Mouse (Mus musculus) embryonic stem cell, embryonic (primary cell): ENCODE data around the gene Vtn.

ENCODE experiments used
- CTCF ChIA-PET, 4 experiments: fragments of 300-600 bp in 2 of 4; fragments of 350-600 bp in 2 of 4; sonication (Branson Sonifier 250); formaldehyde crosslinking; loops; one replicate each; lab custom pipeline; 2022; ENCODE audit warnings: inconsistent platforms in 2 of 4; lab: Charles Lee
- POLR2A ChIA-PET, 4 experiments: fragments of 300-600 bp in 2 of 4; fragments of 350-600 bp in 2 of 4; sonication (Branson Sonifier 250); formaldehyde crosslinking; loops; one replicate each; lab custom pipeline; 2022; ENCODE audit warnings: antibody characterized with exemption in 4 of 4, inconsistent platforms in 1 of 4; lab: Charles Lee

Vtn gene

DNA sequence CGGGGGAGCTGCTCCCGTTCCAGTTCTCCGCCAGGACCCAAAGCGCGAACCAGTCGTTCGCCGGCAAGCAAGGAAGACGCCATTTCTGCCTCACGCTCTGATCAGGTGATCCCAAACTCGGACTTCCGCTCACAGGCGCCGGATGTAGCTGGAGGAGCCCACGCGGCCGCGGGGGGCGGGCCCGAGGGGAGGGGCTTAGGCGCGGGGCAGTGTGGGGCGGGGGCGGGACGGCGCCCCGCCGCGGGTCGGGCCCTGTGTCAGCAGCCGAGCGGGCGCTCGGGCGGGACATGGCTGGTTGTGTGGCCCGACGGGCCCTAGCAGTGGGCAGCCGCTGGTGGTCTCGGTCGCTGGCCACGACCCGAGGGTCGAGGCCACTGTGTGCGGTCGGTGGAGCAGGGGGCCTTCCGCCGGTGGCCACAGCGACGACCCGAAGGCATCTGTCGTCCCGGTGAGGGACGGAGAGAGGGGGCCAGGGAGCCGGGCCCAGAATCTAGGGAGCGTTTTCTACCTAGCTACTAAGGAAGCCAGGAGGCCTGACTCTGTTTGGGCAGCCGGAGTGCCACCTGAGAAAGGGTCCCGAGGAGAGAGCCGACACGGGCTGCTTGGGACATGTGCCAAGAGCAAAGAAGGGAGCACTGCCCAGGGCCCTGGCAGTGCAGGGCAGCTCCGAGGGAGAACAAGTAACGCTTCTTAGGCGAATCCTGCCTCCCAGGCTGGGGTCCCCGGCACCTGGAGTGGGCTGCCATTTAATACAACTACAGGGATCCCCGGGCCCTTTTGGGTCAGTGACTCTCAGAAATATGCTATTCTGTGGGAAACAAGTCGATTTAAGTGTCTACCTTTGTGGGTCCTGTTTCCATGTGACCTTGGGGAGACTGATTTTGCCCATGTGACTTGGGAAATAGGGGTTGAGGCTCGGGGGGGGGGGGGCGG is 13.4 kb downstream of the Vtn start, which contains the start of the genes Tmem199 and Poldip2:
TSS of gene Tmem199 (minus strand) at position 148 of the 933 bp plus-strand sequence.
TSS of gene Poldip2 (plus strand) at position 169 of the 933 bp plus-strand sequence.
- CTCF ChIA-PET: interaction anchor here in 3 of 4 experiments (0.6 to 1.4 kb wide), 7 partner anchors 50 to 440 kb away, joined by 3 to 6 read pairs (median 3); no protein-coding TSS in a partner anchor
- POLR2A ChIA-PET: interaction anchor here (0.5 to 1.7 kb wide), 79 partner anchors 9 to 1462 kb away, joined by 3 to 76 read pairs (median 5); partner anchors contain the start of genes Ift20 (in 3 of the 4), Sarm1 (in 3 of the 4), Tmem97 (in 3 of the 4) and Tnfaip1 (in 3 of the 4)

DNA sequence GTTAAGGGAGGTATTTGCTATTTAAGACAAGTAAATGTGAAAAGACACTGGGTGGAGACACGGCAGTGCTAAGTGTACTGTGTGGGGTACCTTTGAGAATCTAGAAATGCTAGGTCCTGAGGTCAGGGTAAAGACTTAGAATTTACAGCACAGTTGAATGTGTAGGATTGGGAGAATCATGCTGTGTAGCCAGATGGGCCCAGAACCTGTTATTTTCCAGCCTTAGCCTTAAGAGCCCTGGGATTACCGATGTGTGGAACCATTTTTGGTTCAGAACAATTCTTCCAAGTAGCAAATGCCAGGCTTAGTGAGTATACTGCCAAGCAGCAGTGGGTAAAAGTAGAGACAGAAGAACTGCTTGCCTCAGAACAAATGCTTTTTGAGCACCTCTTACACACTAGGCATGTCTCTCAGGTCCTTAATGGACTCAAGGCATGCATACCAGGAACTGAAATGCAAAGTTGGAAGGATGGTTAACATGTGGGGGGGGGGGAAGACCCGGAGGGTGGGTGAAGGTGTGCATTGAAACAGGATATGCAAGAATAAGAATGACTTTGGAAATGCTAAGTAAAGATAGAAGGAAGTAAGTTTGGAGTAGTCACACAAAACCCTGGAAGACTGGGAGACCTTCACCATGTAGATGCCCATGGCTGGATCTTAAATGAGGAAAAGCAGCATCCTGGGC is 14.4 kb downstream of the Vtn start:
- ChIA-PET POLR2A (interaction anchor here in 3 of 4 experiments (0.7 to 1.8 kb wide), 18 partner anchors 8 to 58 kb away, joined by 3 to 76 read pairs (median 7); partner anchors contain the start of genes Sarm1 (in 3 of the 3), Ift20 (in 2 of the 3), Tnfaip1 (in 2 of the 3) and Slc46a1 (in 1 of the 3)), CTCF (interaction anchor here in 2 of 4 experiments (0.7 to 1.1 kb wide), 2 partner anchors 32 to 58 kb away, joined by 3 read pairs; no protein-coding TSS in a partner anchor)

DNA sequence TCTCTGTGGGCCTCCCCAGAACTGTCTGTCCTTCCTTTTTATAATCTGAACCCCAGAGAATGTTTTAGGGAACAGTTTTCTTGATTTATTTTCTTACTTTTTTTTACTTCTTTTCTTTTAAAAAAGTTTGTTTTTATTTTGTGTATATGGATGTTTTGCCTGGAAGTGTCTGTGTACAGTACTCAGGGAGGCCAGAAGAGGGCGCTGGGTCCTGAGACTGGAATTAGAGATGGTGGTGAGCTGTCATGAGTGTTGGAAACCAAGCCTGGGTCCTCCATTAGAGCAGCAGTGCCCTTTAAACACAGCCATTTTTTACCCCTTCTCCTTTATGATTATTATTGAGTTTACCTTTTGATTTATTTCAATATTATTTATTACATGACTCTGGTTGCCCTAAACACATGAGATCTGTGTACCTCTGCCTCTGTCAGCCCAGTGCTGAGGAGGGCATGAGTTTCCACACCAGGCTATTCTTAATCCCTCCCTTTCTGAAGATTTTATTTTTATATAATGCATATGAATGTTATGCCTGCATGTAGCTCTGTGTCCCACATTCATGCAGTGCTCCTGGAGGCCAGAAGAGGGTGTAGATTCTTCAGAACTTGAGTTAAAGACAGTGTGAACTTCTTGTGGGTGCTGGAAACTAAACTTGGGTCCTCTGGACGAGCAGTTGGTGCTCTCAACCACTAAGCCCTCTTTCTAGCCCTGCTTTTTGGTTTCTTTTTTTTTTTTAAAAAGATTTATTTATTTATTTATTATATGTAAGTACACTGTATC is 16.8 kb downstream of the Vtn start:
- ChIA-PET CTCF (interaction anchor here (0.6 to 1.9 kb wide), 28 partner anchors 9 to 450 kb away, joined by 3 to 12 read pairs (median 4); partner anchors contain the start of genes Vtn (in 2 of the 4), Ift20 (in 1 of the 4), Sarm1 (in 1 of the 4) and Slc46a1 (in 1 of the 4)), POLR2A (interaction anchor here (0.7 to 4.5 kb wide), 15 partner anchors 9 to 774 kb away, joined by 3 to 38 read pairs (median 3); partner anchors contain the start of genes Ift20 (in 2 of the 4), Tnfaip1 (in 2 of the 4), Nlk (in 1 of the 4) and Sarm1 (in 1 of the 4))

DNA sequence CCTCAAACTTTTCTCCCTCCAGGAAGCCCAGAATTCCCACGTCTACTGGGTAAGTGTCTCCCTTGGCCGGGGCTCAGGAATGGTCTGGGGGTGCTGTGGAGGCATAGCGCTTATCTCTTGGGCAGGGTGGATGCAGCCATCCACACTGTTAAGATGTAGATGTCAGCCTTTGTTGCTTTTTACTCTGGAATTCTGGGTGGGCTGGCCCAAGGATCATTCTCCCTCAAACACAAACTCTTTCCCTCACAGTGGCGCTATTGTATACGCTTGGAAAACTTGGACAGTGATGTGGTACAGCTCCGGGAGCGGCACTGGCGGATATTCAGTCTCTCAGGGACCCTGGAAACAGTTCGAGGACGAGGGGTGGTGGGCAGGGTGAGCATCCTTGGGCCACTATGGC is 20.0 kb downstream of the Vtn start:
- POLR2A ChIA-PET: interaction anchor here in 3 of 4 experiments (0.7 to 4.5 kb wide), 9 partner anchors 7 to 158 kb away, joined by 3 to 38 read pairs (median 7); partner anchors contain the start of genes Ift20 (in 2 of the 3), Tnfaip1 (in 2 of the 3), Sarm1 (in 1 of the 3) and Slc46a1 (in 1 of the 3)
- CTCF ChIA-PET: interaction anchor here in 2 of 4 experiments (0.5 to 1.9 kb wide), 3 partner anchors 17 to 406 kb away, joined by 3 to 6 read pairs (median 5); partner anchors contain the start of genes Ift20 (in 1 of the 2) and Tnfaip1 (in 1 of the 2)

DNA sequence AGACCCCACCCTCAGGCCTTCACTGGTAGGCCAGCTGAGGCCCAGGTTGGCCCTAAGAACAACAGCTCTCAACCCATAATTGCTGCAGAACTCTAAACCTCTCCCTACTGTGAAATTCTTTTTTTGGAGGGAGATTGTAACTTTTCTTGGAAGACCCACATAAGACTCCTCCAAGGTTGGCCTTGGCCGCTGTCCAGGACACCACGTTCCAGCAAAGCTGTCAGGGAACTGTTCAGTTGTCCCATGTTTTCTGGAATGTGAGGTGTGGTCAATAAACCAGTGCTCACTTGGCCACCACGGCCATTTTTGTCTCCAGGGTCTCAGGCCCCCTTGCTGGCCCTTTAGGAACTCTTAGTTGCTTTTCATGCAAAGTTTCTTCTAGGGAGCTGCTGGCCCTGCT is 23.0 kb downstream of the Vtn start:
- ChIA-PET CTCF (interaction anchor here in 3 of 4 experiments (0.6 to 2.5 kb wide), 3 partner anchors 14 to 1210 kb away, joined by 4 to 8 read pairs (median 7); partner anchors contain the start of genes Ift20 (in 1 of the 3) and Tnfaip1 (in 1 of the 3)), POLR2A (interaction anchor here in 3 of 4 experiments (0.8 to 9.4 kb wide), 15 partner anchors 9 to 56 kb away, joined by 3 to 107 read pairs (median 5); partner anchors contain the start of genes Ift20 (in 3 of the 3), Tnfaip1 (in 3 of the 3), Poldip2 (in 2 of the 3) and Tmem199 (in 2 of the 3))

DNA sequence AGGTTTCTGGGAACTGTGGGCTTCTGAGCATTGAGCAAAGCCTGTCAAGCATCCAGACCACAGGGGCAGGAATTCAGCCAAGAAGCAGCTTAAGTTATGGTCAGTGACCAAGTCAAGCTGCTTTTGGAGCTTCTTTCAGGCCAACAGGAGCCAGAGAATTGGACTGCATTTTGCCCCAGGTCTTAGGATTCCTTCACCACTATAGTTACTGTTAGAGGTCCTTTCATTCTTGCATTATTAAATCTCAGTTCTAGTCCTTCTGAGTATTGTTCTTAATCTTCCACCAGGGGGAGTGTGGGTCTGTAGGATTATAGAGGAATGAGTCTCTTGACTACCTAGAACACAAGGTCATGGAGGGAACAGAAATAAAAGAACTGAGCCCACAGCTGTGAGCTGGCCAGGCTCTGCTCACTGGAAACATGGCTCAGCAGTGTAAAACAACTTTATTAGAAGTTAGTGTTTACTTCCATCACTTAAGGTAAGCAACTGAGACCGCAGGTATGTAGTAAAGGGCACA is 23.6 kb downstream of the Vtn start:
- ChIA-PET POLR2A (interaction anchor here in 2 of 4 experiments (1.1 to 9.4 kb wide), 13 partner anchors 8 to 57 kb away, joined by 3 to 107 read pairs (median 4); partner anchors contain the start of genes Ift20 (in 2 of the 2), Poldip2 (in 2 of the 2), Tmem199 (in 2 of the 2) and Tnfaip1 (in 2 of the 2)), CTCF (interaction anchor here in 3 of 4 experiments (0.6 to 2.5 kb wide), 3 partner anchors 13 to 1210 kb away, joined by 3 to 8 read pairs (median 7); partner anchors contain the start of genes Ift20 (in 1 of the 3) and Tnfaip1 (in 1 of the 3))

DNA sequence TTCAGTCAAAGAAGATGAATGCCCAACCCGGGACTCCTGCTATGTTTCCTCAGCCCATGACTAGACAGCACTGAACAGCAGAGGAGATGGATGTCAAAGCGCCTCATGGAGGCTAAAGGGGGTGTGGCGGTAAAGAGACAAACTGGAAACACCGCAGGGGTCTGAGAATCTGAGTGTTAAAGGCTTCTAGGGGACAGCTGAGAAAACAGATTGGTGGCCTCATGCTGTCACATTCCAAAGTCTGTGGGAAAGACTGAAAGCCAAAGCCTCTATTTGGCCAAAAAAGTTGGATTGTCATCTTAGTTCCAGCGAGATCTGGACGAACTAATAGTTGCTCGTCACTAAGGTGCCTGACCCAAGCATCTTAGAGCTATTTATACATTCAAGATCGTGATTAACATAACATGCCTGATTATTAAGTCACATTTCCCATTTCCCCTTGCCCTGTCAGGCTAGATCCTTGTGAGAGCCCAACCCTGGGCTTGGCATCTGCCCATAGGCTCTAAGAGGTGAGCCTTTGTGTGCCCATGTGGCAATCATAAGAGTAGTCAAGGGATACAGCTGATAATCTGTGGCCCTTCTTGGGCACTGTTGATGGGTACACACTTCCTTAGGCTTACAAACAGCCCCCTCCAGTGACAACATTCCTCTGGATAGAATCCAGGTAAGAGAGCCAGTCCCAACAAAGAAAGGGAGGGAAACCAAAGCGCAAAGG is 24.5 kb downstream of the Vtn start:
- POLR2A ChIA-PET: interaction anchor here (0.5 to 9.4 kb wide), 15 partner anchors 7 to 81 kb away, joined by 3 to 107 read pairs (median 8); partner anchors contain the start of genes Ift20 (in 2 of the 4), Poldip2 (in 2 of the 4), Tmem199 (in 2 of the 4) and Tnfaip1 (in 2 of the 4)
- CTCF ChIA-PET: interaction anchor here in 2 of 4 experiments (0.6 to 2.5 kb wide), 2 partner anchors 12 to 42 kb away, joined by 3 to 8 read pairs; partner anchors contain the start of genes Ift20 (in 1 of the 2) and Tnfaip1 (in 1 of the 2)

DNA sequence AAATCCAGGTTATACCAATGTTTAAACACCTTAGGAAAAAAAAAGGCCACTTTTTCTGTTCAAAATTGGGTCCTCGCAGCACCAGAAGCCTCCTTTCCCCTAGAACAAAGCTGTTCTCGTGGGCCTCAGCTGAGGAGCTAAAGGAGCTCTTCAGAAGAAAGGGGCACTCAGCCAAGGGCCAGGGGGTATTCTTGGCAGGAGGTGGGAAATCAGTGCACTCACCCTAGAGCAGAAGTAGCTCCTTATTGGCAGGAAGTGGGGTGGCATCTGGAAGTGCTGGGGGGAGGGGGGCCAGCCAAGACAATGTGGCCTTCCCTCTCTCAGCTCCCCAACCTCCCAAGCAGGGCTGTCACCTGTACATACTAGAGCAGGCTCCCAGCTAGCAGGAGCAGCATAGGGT is 25.9 kb downstream of the Vtn start:
- CTCF ChIA-PET: interaction anchor here in 3 of 4 experiments (0.5 to 1.6 kb wide), 6 partner anchors 9 to 396 kb away, joined by 3 to 7 read pairs (median 4); partner anchors contain the start of gene Nos2 (in 1 of the 3)
- POLR2A ChIA-PET: interaction anchor here (0.6 to 9.4 kb wide), 18 partner anchors 8 to 41 kb away, joined by 3 to 107 read pairs (median 5); partner anchors contain the start of genes Ift20 (in 3 of the 4), Poldip2 (in 3 of the 4), Tmem199 (in 3 of the 4) and Tnfaip1 (in 3 of the 4)

DNA sequence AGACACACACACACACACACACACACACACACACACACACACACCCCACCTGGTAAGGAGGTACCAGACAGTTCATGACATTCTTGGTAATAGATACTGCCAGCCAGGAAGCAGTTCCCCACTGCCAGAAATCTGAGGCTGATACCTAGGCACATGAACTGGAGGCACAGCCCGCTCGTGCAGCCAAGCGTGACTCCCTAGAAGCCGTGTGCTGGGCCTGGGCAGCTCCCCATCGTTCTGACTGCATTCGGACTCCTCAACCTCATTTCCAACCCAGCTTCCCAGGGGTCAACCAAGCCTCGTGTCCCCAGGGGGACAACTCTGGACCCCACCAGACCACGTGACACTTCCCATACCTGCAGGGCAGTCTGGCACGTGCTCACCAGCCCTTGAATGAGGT is 29.8 kb downstream of the Vtn start:
- ChIA-PET POLR2A (interaction anchor here in 2 of 4 experiments (0.5 to 9.4 kb wide), 9 partner anchors 9 to 274 kb away, joined by 3 to 107 read pairs (median 6); partner anchors contain the start of genes Ift20 (in 2 of the 2), Poldip2 (in 2 of the 2), Tmem199 (in 2 of the 2) and Tnfaip1 (in 2 of the 2)), CTCF (interaction anchor here in 1 of 4 experiments (1.2 kb wide), 1 partner anchor 13 kb away, joined by 3 read pairs; no protein-coding TSS in a partner anchor)

DNA sequence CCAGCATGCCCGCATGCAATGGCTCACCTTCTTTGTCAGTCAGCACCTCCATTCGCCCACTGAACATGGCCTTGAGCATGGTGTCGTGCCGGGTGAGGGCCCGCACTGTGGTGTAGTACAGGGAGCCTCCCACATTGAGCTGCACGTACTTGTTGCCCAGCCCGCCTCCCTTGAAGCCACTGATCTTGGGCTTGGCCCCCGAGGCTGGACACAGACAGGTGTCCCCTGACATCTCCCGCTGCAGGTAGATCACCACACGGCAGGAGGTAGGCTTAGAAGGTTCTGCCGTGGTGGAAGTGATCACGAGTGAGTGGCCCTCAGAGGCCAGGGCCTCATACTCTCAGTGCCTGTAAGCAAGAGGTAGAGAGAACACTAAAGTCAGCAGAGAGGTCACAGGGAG is 31.1 kb downstream of the Vtn start:
- ChIA-PET CTCF (interaction anchor here in 1 of 4 experiments (0.6 kb wide), 1 partner anchor 891 kb away, joined by 5 read pairs; no protein-coding TSS in a partner anchor), POLR2A (interaction anchor here in 2 of 4 experiments (0.6 to 1.8 kb wide), 7 partner anchors 8 to 20 kb away, joined by 3 to 7 read pairs (median 3); partner anchors contain the start of genes Poldip2 (in 2 of the 2) and Tmem199 (in 2 of the 2))

DNA sequence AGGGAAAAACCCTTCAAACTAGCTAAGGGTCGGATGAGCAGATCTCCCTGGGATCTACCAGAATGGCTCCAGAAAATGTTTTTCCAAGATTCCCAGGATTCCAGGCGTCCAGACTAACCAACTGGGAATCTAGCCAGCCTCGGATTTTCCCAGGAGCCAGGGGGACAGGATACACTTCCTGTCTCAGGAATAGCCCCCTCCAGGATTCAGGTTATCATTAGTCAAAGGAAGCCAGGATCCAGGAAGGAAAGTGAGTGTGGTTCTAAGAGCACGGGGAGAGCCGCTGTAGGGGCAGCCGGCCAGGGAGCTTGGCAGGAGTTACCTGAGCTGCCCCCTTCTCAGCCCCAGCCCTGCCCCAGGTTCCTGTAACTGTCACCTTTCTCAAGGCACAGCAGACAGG is 32.2 kb downstream of the Vtn start:
- ChIA-PET POLR2A (interaction anchor here (0.6 to 1.8 kb wide), 7 partner anchors 8 to 19 kb away, joined by 3 to 7 read pairs (median 3); partner anchors contain the start of genes Poldip2 (in 2 of the 4) and Tmem199 (in 2 of the 4)), CTCF (interaction anchor here in 1 of 4 experiments (0.9 kb wide), 1 partner anchor 294 kb away, joined by 3 read pairs; no protein-coding TSS in a partner anchor)

DNA sequence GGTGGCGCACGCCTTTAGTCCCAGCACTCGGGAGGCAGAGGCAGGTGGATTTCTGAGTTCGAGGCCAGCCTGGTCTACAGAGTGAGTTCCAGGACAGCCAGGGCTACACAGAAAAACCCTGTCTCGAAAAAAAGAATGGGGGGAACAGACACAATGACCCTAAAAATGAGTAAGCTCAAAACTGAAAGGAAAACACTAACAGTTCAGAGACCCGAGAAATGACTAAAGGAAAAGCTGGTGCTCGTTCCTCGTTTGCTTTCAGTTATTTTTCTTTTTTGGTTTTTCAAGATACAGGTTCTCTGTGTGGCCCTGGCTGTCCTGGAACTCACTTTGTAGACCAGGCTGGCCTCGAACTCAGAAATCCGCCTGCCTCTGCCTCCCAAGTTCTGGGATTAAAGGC is 32.6 kb downstream of the Vtn start:
- CTCF ChIA-PET: interaction anchor here in 2 of 4 experiments (0.6 to 0.9 kb wide), 2 partner anchors 77 to 293 kb away, joined by 3 read pairs; no protein-coding TSS in a partner anchor
- POLR2A ChIA-PET: interaction anchor here in 2 of 4 experiments (0.8 to 1.8 kb wide), 4 partner anchors 10 to 20 kb away, joined by 3 to 7 read pairs (median 4); partner anchors contain the start of genes Poldip2 (in 2 of the 2) and Tmem199 (in 2 of the 2)

DNA sequence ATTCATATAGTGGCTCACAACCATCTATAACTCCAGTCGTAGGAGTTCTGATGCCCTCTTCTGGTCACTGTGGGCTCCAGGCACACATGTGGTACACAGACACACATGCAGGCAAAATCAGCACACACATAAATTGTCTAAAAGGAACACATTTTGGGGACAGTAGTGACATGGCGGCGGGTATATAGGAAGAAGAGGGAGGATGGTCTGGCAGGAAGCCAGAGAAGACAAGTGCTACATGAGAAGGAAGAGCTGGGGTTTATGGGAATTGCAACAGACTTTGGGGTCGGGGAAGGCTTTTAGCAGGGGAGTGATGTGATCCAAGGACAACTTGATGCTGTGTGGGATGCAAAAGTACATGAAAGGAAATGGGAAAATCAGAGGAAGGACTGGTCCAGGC is 35.6 kb downstream of the Vtn start:
- POLR2A ChIA-PET: interaction anchor here (0.7 to 7.8 kb wide), 12 partner anchors 8 to 206 kb away, joined by 3 to 205 read pairs (median 17); partner anchors contain the start of genes Tmem97 (in 3 of the 4), Poldip2 (in 2 of the 4) and Tmem199 (in 2 of the 4)
- CTCF ChIA-PET: interaction anchor here in 2 of 4 experiments (0.7 to 2.3 kb wide), 6 partner anchors 8 to 813 kb away, joined by 3 to 12 read pairs (median 6); no protein-coding TSS in a partner anchor
